Mouse (Mus musculus) embryo, embryonic 10.5 days (tissue): ENCODE results near the gene Col4a2.

Experiments
- DNase-seq: peaks from one replicate; pipeline ENCODE4 v3.0.0-alpha.2; 2015; ENCODE audit warnings: low spot score

Gene Col4a2

DNA sequence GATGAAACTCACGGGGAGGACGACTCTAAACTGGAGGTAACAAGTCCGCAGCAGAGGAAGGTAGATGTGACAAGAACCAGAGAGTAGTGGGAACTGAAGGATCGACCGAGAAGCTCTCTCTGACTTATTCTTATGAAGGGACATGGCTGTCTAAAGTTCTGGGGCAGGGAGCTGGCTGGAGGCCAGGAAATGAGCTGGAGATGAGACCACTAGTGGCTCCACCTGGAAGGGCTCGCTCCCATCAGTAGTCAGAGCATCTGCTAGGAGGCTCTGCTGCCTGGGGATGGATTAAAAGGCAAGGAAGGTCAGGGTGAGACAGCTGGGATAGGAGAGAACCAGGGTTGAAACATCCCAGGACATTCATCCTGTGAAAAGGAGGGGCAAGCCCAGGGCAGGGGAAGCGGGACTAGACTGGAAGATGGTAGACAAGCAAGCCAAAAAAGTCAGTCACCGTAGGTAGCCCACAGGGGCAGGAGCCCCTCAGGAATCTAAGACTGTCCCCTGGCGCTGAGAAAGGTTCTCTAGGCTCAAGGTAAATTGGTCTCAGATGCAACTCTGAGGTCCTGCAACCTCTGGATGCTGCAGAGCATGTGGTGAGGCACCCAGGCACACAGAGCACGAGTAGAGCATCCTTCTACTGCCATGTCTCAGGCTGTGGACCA is 16.2 kb upstream of the Col4a2 start:
- no peak for DNase-seq

DNA sequence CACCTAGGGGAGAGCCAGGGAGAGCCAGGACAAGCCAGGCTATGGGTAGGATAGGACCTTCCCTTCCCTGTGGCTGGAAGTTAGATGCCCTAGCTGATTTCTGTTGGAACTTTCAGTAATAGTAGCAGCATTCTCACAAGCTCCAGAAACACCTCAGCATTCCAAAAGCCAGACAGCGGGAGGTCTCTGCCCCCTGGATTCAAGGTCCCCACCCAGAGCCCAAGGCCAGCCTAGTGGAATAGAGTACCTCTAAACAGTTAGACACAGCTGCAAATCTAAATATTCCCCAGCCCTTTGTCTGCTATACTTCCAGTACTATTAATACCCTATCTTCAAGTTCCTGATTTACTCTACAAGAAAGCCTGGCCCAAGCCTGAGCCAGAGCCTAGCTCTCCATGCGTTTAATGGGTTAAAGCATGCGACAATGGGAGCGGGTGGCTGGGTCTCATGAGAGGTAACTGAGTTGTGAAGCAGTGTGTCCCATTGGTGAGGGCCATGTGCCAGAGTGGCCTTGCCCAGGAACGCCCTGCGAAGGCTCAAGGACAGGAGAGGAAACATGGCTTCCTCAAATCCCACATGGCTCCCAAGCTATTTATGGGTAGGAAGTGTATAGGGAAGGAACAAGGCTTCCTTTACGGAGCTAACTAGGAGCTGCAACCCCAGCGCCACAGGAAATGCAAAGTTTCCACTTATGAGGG is 15.3 kb upstream of the Col4a2 start:
- no peak for DNase-seq

GRCm38 (mm10) chr8:11298531-11299316 is 13.9 kb upstream of the Col4a2 start:
- DNase-seq, result peak; percentile 65

DNA sequence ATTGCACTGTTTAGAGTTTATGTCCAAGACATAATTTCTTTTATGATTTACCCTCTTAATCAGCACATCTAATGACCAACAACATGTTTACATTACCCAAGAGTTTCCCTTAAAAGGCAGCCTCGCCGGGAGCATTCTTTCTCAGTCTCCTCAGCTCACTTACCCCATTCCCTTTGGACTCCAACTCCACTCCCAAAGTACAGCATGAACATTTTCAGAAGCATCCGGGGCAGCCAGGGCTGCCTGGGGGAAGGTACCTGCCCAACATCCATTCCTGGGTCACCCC is 13.3 kb upstream of the Col4a2 start:
- no peak for DNase-seq

GRCm38 (mm10) chr8:11300436-11300835 is 12.2 kb upstream of the Col4a2 start:
- no peak for DNase-seq

GRCm38 (mm10) chr8:11304027-11304601 is 8.5 kb upstream of the Col4a2 start:
- no peak for DNase-seq

DNA sequence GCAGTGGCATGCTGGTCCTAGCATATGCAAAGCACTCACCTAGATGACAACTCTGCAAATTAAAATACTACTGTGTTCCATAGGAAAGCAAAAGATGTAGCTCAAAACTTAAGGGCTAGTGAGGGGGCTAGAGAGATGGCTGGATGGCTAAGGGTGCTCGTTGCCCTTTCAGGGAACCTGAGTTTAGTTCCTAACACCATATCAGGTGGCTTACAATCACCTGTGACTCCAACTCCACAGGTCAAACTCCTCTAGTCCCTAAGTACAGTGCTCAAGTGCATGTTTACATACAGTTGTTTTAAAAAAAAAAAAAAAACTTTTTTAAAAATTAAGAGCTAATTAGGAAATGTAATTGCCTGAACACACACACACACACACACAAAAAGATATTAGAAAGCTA is 7.1 kb upstream of the Col4a2 start:
- no peak for DNase-seq

DNA sequence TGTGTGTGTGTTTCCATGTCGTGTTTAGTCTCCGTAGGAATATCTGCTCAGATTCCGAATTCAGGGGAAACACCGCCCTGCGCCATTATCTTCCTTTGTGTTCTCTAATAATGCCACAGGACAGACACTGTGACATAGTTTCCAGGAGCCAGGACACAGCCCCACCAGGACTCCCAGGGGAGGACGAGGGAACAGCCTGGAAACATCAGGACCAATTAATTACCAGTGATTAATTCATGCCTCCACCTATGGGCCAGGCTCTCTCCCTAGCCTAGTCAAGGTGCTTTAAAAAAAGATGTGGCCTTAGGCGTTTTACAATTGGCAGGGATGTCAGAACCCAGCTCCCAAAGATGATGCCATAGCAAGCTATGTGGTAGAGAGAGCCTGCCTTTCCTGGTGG is 5.2 kb upstream of the Col4a2 start:
- no peak for DNase-seq

DNA sequence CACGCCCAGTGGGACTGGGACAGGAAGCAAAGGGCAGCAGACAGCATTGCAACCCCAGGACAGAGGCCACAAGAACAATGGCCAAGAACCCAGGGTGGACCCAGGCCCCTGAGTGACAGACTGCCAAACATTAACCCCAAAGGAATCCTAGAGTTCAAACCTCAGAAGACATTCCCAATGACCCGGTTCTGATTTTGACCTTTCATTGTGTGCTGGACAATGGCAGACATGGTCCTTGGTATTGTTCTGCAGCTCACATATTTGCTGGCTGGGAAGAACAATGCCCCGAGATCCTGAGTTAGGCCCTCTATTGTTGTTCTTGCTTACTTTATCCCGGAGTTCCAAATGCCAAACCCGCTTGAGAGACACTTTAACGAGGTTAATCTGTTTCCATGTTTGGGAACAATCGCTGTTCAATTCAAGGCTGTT is 4.0 kb upstream of the Col4a2 start:
- peak; percentile 62 for DNase-seq

DNA sequence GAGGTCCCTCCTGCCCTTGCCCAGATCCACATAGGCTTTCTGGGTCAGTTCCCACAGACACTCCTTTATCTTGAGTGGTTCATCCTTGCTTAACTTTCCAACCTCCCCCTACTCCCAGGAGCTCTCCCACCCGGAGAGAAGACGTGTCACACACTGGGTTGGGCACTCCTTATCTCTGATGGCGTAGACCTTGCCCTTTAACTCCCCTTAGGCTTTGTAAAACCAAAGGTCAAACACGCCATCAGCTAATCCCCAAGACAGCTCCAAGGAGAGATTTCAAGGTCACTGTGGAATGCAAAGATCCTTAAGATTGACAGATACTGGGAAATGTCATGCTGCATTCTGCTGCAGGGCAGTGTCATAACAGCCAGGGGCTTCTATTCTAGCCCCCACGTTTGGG is 3.4 kb upstream of the Col4a2 start:
- DNase-seq, result no peak

- no peak for DNase-seq
Observed at GRCm38 (mm10) chr8:11310049-11310448, 2.6 kb upstream of the Col4a2 start.

DNA sequence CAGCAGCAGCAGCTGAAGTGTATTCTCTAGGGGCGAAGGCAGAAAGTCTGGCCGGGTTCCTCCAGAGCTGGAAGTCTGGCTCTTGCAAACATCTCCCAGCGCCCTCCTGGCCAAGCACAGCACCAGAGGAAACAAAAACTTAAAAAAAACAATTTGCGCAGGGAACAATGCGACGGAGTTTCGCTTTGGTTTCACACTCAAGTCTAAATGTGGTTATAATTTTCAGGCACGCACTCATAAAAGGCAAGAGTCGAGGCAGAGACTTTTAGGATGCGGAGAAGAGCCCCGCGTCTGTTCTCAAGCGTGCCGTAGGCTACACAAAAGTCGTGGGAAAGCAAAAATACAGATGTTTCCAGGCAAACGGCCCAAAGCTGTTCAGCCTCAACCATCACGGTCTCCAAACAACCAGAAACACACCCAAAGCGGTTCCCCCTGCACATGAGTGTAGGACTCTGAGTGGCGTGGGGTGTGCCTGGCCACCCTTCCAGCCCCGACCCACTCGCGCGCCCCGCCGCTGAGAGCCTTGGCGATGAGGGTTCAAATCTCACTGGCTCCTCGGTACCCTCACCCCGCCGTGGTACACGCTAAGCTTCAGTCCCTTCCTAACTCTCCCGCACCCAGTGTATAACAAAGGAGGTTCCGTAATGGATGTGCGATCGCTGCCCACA is 790 bp upstream of the Col4a2 start:
- DNase-seq, result peak; percentile 59

DNA sequence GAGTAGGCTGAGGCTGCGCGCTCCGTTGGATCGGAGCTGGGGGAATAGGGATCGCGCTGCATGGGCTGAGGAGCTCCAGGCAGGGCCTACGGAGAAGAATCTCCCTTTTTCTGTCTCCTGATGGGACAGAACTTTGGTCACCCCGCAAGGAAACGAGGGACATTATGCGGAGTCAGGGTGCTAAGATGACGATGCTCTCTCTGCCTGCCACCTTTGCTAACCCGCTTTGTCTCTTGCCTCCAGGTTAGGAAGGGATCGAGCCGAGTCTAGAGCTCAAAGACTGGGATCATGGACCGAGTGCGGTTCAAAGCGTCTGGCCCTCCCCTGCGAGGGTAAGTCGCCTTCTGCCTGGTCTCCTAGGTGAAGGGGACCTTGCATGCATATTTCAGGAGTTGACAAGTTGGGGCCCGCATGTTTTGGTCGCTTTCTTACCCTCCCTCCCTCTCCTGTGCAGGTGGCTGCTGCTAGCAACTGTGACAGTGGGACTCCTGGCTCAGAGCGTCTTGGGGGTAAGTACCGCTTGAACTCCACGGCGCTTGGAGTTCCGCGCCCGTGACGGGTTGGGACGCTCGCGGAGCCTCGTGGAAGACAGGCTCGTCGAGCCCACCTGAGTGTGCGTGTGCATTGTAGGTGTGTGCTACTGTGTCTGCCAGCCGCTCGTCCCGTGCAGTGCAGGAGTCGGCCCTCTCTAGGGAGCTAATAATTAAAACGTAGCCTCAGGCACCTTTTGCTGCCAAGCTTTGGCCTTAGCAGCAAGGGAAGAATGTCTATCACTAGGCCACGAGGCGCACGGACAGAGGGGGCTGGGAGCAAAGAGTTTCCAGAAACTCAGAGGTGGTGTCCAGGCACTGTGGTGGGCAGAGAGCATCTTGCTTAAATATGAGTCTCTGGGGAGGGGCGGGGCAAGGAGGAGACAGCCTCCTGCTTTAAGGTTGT is 839 bp downstream of the Col4a2 start:
- DNase-seq, result peak; percentile 63

- no peak for DNase-seq
Observed at GRCm38 (mm10) chr8:11314613-11315012, 2.0 kb downstream of the Col4a2 start.

GRCm38 (mm10) chr8:11315179-11315943 is 2.8 kb downstream of the Col4a2 start:
- no peak for DNase-seq

DNA sequence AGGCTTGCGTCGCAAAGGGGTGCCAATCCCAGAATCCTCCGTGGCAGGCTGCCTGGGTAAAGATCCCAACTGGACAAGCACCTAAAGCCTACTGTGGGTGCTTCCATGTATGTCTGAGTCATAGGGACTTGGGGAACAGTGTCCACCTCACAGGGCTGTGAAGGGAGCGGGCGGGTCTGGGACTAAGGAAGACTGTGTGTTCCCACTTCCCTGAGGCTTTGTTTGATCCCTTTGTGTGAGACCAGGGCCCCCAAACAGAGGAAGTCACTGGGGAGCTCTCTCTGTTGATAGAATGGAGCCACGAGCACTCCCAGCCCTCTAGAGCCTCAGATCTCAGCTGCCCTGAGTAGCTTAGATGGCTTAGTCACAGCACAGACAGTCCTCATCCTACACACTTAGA is 3.5 kb downstream of the Col4a2 start:
- no peak for DNase-seq

- DNase-seq, result no peak
Observed at GRCm38 (mm10) chr8:11319405-11319804, 6.8 kb downstream of the Col4a2 start.

DNA sequence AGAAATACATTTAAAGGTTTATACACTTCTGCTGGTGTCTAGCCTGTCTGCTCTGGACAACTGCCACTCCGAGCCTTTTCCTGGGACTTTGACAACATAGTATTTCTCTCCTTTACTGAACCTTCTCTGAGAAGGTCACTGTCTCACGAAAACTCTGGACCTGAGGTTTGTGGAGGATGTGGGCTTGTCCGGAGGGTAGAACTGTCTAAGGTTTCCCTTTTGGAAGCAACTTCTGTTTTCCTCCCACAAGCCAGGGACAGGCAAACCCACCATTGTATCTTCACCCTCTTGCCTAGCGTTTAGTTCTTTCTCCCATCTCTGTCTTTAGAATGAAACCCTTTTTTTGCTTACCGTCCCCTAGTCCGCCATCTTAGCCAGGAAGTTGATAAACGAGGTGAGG is 9.2 kb downstream of the Col4a2 start:
- no peak for DNase-seq

DNA sequence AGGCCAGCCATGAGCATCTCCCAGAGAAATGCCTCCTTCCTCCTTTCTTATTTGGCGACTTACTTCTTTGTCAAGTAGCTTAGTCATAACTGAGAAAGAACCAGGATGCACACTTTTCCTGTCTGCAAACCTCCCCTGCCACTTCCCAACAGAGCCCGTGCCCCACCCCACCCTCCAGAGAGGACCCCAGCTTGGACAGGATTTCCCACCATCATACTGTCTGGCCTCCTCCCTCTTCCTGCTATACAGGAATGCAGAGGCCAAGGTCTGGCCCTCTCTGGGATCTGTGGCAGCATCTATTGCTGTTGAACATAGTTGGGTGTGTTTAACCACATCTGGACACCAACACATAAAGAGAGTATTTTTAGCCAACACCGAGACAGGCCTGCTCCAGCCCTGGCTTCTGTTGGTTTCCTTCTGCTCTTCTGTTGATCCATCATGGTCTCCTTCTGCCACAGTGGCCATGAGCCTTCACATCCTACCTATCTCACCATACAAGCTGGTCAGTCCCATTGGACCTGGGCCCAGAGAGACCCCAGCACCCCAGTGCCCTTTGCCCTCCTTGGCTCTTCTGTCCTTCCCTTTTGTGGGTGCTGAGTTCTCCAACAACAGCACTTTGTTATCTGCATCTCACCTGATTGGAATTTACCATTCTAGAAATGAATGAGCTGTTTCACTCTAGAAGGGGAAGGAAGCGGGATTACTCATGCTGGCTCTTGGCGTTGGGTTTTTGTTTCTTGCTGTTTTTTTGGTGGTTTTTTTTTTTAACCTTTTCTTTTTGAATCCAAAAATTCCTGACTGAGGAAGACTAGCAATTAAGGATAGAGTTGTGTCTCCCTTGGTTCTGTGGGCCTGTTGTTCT is 10.3 kb downstream of the Col4a2 start:
- no peak for DNase-seq

DNA sequence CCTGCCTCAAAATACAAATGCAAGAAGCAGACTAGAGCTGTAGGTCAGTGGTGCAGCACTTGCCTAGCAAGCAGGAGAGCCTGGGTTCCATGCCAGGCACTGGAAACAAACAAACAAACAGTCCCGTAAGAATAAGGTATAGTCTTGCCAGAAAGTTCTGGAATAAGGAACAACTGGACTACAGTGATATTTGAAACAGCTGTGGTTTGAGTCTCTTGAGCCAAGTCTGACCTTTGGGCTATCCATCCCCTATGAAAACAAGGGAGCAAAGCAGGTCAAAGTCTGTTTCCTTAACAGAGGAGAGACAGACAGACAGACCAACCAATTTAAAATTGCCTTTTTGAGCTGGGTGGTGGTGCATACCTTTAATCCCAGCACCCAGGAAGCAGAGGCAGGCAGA is 11.1 kb downstream of the Col4a2 start:
- no peak for DNase-seq
